Mouse (Mus musculus): ENCODE results near the gene Amtn. TPM values are rescaled to one million over a fixed set of nuclear protein-coding genes. Genes with fewer than 3 reads are reported as not detected.
"Not testable (repeated sequence)": the region's sequence is repeated elsewhere in the genome, so short reads cannot be mapped to it uniquely, and the experiment has no call there.

Gene Amtn
- polyA plus RNA-seq (2015; fragmentation: Nextera tagmentation; extraction: Ambion mirVana), result not detected in 2 replicates

DNA sequence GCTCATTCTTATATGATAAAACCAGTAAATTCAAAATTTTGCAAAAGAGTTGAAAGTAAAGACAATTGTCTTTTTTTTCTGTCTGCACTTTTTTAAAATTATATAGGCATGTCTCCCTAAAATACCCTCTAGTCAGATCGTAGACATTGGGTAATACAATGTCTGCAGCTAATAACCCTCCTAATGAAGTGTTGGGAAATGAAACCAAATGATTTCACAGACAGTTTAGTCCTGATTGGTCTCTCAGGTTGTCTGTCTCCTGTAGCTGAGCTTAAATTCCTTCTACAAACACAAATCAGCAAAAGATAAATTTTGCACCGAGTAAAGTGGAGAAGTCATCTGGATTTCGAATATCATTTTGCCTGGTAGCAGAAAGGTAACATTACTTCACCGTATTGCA is at the start of gene Amtn:
Amtn (plus strand) TSS at position 301 of the 400 bp plus-strand sequence.
- H3K9me3 ChIP-seq, result no peaks in the 10 kb centered on the region
- 88% methylated on average over 4 of the region's 4 CpGs for WGBS
- H3K27ac ChIP-seq (replicated peaks), result no peak within 1 kb of the TSS
- no peaks in the 10 kb centered on the region for H3K27me3 ChIP-seq
- no peaks in the 10 kb centered on the region for H3K36me3 ChIP-seq
- H3K4me3 ChIP-seq, result no peak within 1 kb of the TSS
- no peak within 1 kb of the TSS for H3K9ac ChIP-seq
- ATAC-seq (ENCODE audit: low FRiP score, low read depth), result no peak
- no peaks in the 10 kb centered on the region for H3K4me1 ChIP-seq (replicated peaks)
- no peak within 1 kb of the TSS for H3K4me2 ChIP-seq

DNA sequence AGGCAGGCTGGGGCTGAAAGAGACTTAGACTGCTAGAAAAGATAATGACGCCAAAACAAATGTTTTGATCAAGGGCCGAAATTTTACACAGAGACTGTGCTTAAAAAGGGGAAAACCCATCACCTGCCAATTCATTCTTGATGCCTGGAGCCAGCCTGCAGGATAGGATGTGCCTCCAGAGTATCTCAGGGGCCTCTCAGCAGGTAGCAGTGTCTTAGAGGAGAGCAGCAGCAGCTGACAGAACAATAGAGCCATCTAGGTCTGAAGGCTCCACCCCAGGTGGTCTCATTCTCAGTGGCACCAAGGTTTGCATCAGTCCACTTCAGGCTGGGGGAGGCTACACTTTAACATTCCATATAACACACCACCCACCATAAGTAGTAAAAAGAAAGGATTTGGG is 27.4 kb upstream of the Amtn start:
- not testable (repeated sequence) for H3K4me3 ChIP-seq; H3K4me2 ChIP-seq; H3K36me3 ChIP-seq; H3K27me3 ChIP-seq; H3K4me1 ChIP-seq (replicated peaks); H3K9ac ChIP-seq; ATAC-seq (ENCODE audit: low FRiP score, low read depth); H3K27ac ChIP-seq (replicated peaks); H3K9me3 ChIP-seq
- WGBS, result 44% methylated on average over 2 of the region's 2 CpGs

DNA sequence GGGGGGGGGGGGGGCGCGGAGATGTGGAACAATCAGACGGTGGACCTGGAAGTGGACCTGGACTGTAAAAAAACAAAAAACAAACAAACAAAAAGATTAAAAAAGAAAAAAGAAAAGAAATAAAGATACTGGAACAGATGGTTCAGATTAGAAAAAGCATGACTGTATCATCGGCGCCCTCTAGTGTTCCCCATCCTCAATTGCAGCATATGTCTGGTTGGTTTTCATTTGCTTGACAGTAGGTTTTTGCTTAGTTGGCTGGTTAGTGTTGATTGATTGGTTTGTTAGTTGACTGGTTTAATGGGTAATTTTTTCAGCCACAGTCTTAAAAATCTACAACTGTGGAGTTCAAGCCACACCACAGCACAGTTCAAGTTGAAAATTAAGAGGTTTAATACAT is 11.1 kb upstream of the Amtn start:
- H3K4me2 ChIP-seq, result no peak overlapping the region
- H3K4me1 ChIP-seq (replicated peaks), result no peaks in the 10 kb centered on the region
- H3K9ac ChIP-seq, result no peak overlapping the region
- H3K4me3 ChIP-seq, result no peak overlapping the region
- ATAC-seq (ENCODE audit: low FRiP score, low read depth), result no peak
- no peaks in the 10 kb centered on the region for H3K9me3 ChIP-seq
- no peaks in the 10 kb centered on the region for H3K36me3 ChIP-seq
- H3K27ac ChIP-seq (replicated peaks), result no peak overlapping the region
- no peaks in the 10 kb centered on the region for H3K27me3 ChIP-seq
- WGBS, result 10% methylated on average over 5 of the region's 5 CpGs

DNA sequence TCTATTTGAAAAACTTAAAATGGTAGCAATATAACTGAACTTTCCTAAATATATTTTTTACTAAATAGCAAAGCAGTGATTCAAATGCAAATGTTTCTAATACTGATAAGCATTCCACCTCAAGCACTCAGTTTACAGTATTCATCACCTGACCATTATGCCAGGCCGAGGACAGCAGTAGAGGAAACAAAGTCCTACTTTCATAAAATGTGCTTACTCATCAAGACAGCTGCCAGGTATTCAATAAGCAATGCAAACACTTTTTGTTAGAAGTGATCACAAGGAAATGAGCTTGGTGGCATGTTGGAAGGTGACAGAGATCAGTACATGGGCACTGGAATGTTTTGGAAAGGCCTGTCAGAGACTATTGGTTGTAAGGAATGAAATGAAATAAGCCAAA is 9.0 kb upstream of the Amtn start:
- WGBS, result 80% methylated on average over 1 of the region's 1 CpGs

DNA sequence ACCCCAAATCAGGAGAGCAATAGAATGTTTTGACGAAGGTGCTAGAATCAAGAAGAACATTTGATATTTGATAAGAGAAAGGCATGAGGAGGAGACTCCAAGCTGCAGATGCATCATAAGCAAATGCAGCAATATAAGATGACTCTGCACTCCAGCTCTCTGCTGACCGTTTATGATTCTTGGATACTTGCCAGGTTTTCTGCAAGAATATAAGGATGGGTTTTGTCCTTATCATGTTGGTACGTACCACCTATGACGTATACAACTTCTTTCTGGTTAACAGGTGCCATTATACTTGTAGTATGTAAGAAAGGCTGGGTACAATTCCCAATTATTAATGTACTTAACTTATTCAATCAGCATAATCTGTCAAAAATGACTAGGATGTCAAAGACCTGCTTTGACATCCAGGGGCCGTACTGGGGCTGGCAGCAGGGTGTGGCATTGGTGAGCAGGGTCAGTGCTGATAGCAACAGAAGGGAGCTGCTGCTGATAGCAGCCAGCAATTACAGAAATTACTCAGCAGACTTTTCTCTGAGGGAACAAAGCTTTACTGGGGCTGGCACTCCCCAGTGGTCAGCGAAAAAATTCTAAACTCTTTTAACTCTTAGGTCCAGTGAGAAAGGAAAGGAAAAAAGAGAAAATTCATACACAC is 5.2 kb upstream of the Amtn start:
- no peaks in the 10 kb centered on the region for H3K36me3 ChIP-seq
- no peak overlapping the region for H3K27ac ChIP-seq (replicated peaks)
- no peak overlapping the region for H3K4me3 ChIP-seq
- H3K9me3 ChIP-seq, result no peaks in the 10 kb centered on the region
- WGBS, result 76% methylated on average over 6 of the region's 6 CpGs
- ATAC-seq (ENCODE audit: low FRiP score, low read depth), result no peak
- H3K4me2 ChIP-seq, result no peak overlapping the region
- no peak overlapping the region for H3K9ac ChIP-seq
- H3K4me1 ChIP-seq (replicated peaks), result no peaks in the 10 kb centered on the region
- H3K27me3 ChIP-seq, result no peaks in the 10 kb centered on the region

More for the DNA sequence above, 9.0 kb upstream of the Amtn start:
- no peaks in the 10 kb centered on the region for H3K36me3 ChIP-seq
- H3K27me3 ChIP-seq, result no peaks in the 10 kb centered on the region
- no peaks in the 10 kb centered on the region for H3K9me3 ChIP-seq
- H3K4me2 ChIP-seq, result no peak overlapping the region
- no peaks in the 10 kb centered on the region for H3K4me1 ChIP-seq (replicated peaks)
- no peak for ATAC-seq (ENCODE audit: low FRiP score, low read depth)
- H3K27ac ChIP-seq (replicated peaks), result no peak overlapping the region
- H3K9ac ChIP-seq, result no peak overlapping the region
- H3K4me3 ChIP-seq, result no peak overlapping the region

DNA sequence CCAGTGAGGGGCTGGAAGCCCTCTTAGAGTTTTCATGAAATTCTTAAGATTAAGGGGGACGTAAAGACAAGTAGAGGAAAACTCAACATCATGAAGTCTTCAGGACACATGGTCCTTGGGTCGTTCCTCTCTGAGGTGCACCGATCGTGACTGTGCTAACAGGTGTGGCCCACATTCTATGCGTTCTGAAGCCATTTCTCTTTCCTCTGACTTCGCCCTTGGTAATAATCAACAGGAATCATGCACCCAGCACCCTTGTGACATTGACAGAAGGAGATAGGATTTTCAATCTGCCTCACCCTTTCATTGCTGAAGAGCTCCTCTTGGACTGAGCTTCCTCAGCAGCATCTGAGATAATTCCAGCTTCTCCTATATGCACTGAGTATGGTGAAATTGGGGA is 3.3 kb upstream of the Amtn start:
- 94% methylated on average over 6 of the region's 6 CpGs for WGBS
- no peak overlapping the region for H3K27ac ChIP-seq (replicated peaks)
- no peaks in the 10 kb centered on the region for H3K27me3 ChIP-seq
- no peak overlapping the region for H3K9ac ChIP-seq
- H3K4me3 ChIP-seq, result no peak overlapping the region
- no peaks in the 10 kb centered on the region for H3K4me1 ChIP-seq (replicated peaks)
- H3K4me2 ChIP-seq, result no peak overlapping the region
- H3K36me3 ChIP-seq, result no peaks in the 10 kb centered on the region
- ATAC-seq (ENCODE audit: low FRiP score, low read depth), result no peak
- H3K9me3 ChIP-seq, result no peaks in the 10 kb centered on the region

DNA sequence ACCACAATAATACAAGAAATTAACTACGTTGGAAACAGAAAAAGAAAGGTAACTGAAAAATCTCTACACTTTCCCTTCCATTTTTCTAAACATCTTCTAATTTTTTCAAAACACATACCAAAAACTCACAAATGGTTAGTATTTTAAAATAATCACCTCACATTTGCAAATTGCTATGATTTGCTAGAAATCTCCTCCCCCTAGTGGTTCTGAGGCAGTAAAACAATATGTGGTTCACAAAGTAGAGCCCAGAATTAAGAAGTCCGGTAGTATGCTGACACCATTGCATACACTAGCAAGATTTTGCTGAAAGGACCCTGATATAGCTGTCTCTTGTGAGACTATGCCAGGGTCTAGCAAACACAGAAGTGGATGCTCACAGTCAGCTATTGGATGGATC is 16.1 kb downstream of the Amtn start:
- not testable (repeated sequence) for H3K27me3 ChIP-seq; H3K36me3 ChIP-seq; H3K9me3 ChIP-seq; H3K4me3 ChIP-seq; H3K27ac ChIP-seq (replicated peaks); ATAC-seq (ENCODE audit: low FRiP score, low read depth); H3K9ac ChIP-seq; H3K4me1 ChIP-seq (replicated peaks); H3K4me2 ChIP-seq
- WGBS, result 91% methylated on average over 2 of the region's 2 CpGs

DNA sequence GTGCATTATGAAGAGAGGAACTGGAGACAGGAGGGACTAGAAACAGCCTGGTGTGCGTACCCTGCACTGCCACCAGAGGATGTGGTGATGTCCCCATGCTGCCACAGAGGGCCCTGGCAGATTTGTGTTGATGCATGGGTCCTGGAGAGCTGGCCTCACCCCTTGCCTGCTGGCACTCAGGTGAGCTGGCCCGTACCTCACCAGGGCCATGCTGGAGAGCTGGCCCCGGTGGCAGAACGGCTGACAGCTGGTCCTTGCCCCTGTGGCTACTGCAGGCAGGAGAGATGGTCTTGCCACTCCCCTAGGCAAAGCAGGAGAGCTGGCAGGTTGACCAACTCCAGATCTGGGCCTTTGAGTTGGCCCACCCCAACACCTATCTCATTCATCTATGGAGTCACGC is 22.7 kb downstream of the Amtn start:
- Histone ChIP-seq H3K4me1 (replicated peaks) (no peaks in the 10 kb centered on the region), H3K4me2 (no peak overlapping the region), H3K27me3 (no peaks in the 10 kb centered on the region), H3K9me3 (no peaks in the 10 kb centered on the region), H3K9ac (no peak overlapping the region), H3K4me3 (no peak overlapping the region), H3K27ac (replicated peaks) (no peak overlapping the region), H3K36me3 (no peaks in the 10 kb centered on the region)
- whole genome bisulfite sequencing, result 70% methylated on average over 5 of the region's 5 CpGs
- no peak for ATAC-seq (ENCODE audit: low FRiP score, low read depth)

DNA sequence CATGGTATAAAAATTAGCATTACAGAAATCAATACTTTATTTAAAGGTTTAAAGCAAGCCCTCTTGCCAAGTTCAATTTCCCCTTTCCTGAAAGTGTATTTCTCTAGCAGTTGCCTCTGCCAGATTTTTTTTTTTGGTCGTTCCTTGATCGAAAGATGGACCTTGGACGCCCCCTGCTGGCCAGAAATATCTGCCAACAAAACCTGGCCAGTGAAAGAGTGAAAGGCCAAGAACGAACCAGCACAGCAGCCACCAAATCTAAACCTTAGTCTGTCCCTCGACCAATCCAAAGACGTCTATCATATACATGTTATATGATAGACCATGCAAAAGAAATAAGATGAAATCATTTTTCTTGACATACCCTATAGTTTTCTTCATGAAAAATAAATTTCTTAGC is 23.9 kb downstream of the Amtn start:
- H3K36me3 ChIP-seq, result no peaks in the 10 kb centered on the region
- H3K27me3 ChIP-seq, result no peaks in the 10 kb centered on the region
- WGBS, result 8% methylated on average over 6 of the region's 6 CpGs
- no peaks in the 10 kb centered on the region for H3K4me1 ChIP-seq (replicated peaks)
- no peaks in the 10 kb centered on the region for H3K9me3 ChIP-seq
- no peak overlapping the region for H3K9ac ChIP-seq
- no peak overlapping the region for H3K27ac ChIP-seq (replicated peaks)
- H3K4me2 ChIP-seq, result no peak overlapping the region
- H3K4me3 ChIP-seq, result no peak overlapping the region
- ATAC-seq (ENCODE audit: low FRiP score, low read depth), result peak; percentile 42; the same call in 1 of the 2 replicates

DNA sequence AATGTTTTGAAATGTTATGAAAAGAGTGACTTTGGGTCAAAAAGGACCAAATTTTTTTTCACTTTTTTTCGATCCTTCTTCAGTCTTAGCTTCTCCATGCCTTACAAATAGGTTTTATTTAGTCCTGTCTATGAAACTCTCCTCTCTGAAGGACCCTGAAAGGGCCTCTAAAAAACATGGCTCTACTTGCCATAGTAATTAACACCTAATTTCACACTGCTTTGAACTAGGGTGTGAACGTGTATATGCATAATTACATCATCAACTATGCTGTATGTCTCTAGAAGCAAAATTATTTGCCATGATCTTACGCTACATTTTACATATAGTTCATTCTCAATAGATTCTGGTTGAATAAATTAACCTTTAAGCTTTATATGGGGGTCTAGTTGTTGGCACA is 25.6 kb downstream of the Amtn start:
- 77% methylated on average over 3 of the region's 3 CpGs for WGBS
- no peak for ATAC-seq (ENCODE audit: low FRiP score, low read depth)
- H3K4me3 ChIP-seq, result no peak overlapping the region

DNA sequence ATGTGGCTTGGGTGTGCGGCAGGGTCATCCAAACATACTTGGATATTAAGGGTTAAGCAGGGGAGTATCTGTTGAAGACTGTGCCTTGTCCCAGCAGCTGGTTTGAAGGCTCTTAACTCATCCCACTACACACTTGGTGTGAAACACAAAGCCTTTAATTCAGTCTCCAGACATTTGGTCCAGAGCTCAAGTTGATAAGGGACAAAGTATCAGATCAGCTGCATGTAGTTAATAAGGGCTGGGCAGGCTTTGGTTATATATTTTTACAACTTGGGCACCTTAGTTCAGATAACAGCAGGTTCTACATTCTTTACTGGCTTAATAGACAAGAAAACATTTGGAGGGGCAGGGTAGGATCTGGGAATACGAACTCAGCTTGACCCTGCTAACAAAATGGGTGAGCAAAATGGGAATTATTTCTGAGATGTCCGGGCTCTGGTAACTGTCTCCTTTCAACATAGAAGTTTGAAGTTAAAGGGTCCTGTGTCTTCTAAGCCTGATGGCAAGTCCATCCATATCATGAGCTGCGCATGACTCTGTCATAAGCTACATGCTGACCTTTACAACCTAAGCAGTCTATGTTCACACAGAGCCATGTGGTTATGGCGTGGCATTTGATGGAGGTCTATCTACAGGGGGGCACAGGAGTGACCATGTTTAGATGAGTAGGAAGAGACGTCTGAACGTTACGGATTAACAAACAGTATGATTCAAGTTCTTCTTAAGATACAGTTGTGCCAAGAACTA is 44.6 kb downstream of the Amtn start:
- no peaks in the 10 kb centered on the region for H3K9me3 ChIP-seq
- WGBS, result 90% methylated on average over 8 of the region's 8 CpGs
- H3K4me1 ChIP-seq (replicated peaks), result no peaks in the 10 kb centered on the region
- no peaks in the 10 kb centered on the region for H3K36me3 ChIP-seq
- H3K9ac ChIP-seq, result no peak overlapping the region
- no peak overlapping the region for H3K4me2 ChIP-seq
- no peak overlapping the region for H3K4me3 ChIP-seq
- ATAC-seq (ENCODE audit: low FRiP score, low read depth), result no peak
- H3K27me3 ChIP-seq, result no peaks in the 10 kb centered on the region
- H3K27ac ChIP-seq (replicated peaks), result no peak overlapping the region

More for the DNA sequence above, 25.6 kb downstream of the Amtn start:
- no peak overlapping the region for H3K27ac ChIP-seq (replicated peaks)
- no peaks in the 10 kb centered on the region for H3K4me1 ChIP-seq (replicated peaks)
- no peaks in the 10 kb centered on the region for H3K27me3 ChIP-seq
- H3K9ac ChIP-seq, result no peak overlapping the region
- no peak overlapping the region for H3K4me2 ChIP-seq
- no peaks in the 10 kb centered on the region for H3K36me3 ChIP-seq
- no peaks in the 10 kb centered on the region for H3K9me3 ChIP-seq

DNA sequence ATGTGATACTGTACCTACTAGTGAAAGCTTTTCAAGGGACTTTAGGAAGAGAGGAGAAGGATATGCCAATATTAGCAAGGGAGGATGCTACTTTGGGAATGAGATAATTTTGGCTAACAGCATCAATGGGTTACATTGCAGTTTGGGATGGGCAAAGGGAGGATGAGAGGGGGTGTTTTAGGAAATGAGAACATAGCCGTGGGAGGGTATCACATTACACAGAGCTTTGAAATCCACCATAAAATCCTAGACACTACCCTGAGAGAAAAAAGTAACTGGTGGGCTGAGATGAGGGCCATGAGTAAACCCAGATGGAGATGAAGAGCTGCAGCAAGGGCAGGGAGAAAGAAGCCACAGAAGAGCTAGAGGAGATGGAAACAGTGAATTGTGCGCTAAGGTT is 49.0 kb downstream of the Amtn start:
- not testable (repeated sequence) for H3K9ac ChIP-seq; H3K4me2 ChIP-seq; H3K4me1 ChIP-seq (replicated peaks); ATAC-seq (ENCODE audit: low FRiP score, low read depth); H3K36me3 ChIP-seq; H3K9me3 ChIP-seq; H3K27me3 ChIP-seq; H3K27ac ChIP-seq (replicated peaks); H3K4me3 ChIP-seq
- WGBS, result 70% methylated on average over 2 of the region's 2 CpGs

DNA sequence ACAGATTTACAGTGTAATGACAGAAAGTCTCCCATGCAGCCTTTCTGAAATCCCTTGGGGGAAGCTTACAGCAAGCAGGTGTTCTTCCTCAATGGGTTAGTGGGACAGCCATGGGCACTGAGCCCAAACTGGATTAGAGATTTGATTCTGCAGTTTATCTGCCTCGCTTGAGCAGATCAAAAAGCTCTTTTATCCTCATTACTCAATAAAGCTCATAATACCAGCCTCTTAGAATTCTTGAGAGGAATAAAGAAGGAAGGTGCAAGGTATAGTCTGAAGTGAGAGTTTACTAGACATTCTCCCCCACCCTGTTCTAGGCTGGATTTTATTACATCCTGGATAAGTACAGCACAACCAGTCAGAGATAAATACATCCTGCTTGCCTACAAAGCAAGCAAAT is 50.8 kb downstream of the Amtn start:
- H3K9ac ChIP-seq, result no peak overlapping the region
- H3K4me1 ChIP-seq (replicated peaks), result no peaks in the 10 kb centered on the region
- no peak for ATAC-seq (ENCODE audit: low FRiP score, low read depth)
- no peaks in the 10 kb centered on the region for H3K27me3 ChIP-seq
- H3K4me2 ChIP-seq, result no peak overlapping the region
- no peak overlapping the region for H3K27ac ChIP-seq (replicated peaks)
- no peak overlapping the region for H3K4me3 ChIP-seq
- H3K36me3 ChIP-seq, result no peaks in the 10 kb centered on the region
- 48% methylated on average over 1 of the region's 1 CpGs for WGBS
- H3K9me3 ChIP-seq, result no peaks in the 10 kb centered on the region

Data from hindbrain, embryonic 15.5 days (tissue).